Mouse (Mus musculus): ENCODE data around the gene Morf4l2.
"Not testable (repeated sequence)": the region's sequence is repeated elsewhere in the genome, so short reads cannot be mapped to it uniquely, and the experiment has no call there.

Morf4l2 gene

GRCm38 (mm10) chrX:136693196-136693595, 50.3 kb downstream of the Morf4l2 start:
- DNase-seq (ENCODE audit: low read depth, low spot score) = no peak

- no peak for DNase-seq (ENCODE audit: low read depth, low spot score)
Measured at GRCm38 (mm10) chrX:136692294-136692675, 51.2 kb downstream of the Morf4l2 start.

GRCm38 (mm10) chrX:136691606-136692293, 51.7 kb downstream of the Morf4l2 start:
- DNase-seq (ENCODE audit: low read depth, low spot score) = not testable (repeated sequence)

All from forelimb bud, embryonic 11.5 days (tissue).